Mouse (Mus musculus): ENCODE results near the gene Angptl2.

DNA sequence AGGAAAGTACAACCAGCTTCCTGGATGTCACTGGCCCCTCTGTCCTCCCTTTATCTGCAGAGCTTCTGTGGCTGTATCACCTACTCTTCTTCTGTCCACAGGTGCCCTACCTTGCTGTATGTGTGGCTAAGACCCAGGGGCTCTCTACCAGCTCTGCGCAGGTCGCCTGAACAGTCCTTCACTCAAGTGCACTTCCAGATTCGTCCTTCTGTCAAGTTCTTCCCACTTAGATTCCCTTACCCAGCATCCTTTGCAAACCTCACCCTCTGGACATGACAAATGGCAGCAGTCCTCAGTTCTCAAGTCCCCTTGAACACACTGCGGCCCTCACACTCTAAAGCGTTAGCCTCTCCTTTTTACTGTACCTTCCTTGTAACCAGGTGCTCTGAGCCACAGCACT, 65.9 kb downstream of the Angptl2 start:
- TF ChIP-seq CTCF (IDR thresholded peaks at IDR 0.05): no peak
- no peak for TF ChIP-seq EP300 (IDR thresholded peaks at IDR 0.05)

Data from lung, postnatal 0 days (tissue).